Mouse (Mus musculus) ZHBTc4 (cell line): Measurements from ENCODE around the gene Cks2.
A peak's percentile ranks its signal among the peaks of the same experiment; 100 is the strongest.

Experiments used
- DNase-seq: peaks from one replicate; pipeline ENCODE4 v3.0.0-alpha.2; 2011; ENCODE audit warnings: low read depth, low spot score

Cks2 gene

GRCm38 (mm10) chr13:51679332-51679731 is 34.3 kb downstream of the Cks2 start:
- no peak for DNase-seq

DNA sequence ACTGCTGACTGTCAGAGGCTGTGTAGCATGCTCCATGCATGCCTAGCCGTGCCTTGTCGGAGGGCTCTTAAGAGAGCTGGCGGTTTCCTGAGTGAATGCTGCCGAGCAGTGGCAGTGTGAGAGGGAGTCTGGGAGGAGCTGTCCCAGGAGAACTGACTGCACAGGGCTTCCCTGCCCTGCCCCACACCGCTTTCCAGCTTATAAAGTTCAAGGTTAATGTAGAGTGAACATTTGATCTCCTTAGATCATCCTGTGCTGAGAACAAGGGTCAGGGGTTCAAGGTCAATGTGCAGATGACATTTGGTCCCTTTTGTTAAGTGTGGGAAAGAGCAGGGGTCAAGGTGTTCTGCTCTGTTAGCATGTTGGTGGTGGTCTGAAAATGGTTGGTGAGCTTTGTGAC is 36.0 kb downstream of the Cks2 start:
- DNase-seq, result peak; percentile 63

GRCm38 (mm10) chr13:51681634-51682033 is 36.6 kb downstream of the Cks2 start:
- DNase-seq, result no peak

GRCm38 (mm10) chr13:51685290-51685966 is 40.4 kb downstream of the Cks2 start:
- no peak for DNase-seq

GRCm38 (mm10) chr13:51686966-51687365 is 41.9 kb downstream of the Cks2 start:
- no peak for DNase-seq

DNA sequence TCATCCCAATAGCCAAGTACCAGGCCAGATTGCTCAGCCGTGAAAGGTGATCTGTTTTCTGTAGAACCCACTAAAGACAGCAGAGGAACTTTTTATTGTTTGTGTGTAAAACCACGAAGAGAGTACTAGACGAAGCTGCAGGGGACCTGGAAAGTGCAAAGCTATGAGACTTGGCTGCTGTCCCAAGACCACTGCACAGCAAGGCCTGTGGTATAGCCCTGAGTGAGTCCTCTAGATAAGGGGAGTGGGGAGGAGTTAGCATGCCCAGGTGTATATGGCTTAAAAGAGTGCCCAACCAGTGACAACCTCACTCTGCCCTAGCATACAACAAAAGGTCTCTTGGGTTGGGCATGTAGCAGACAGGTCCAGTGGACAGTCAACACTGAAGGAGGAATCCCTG is 43.7 kb downstream of the Cks2 start:
- DNase-seq, result no peak

GRCm38 (mm10) chr13:51696481-51696880 is 51.4 kb downstream of the Cks2 start:
- DNase-seq, result no peak

DNA sequence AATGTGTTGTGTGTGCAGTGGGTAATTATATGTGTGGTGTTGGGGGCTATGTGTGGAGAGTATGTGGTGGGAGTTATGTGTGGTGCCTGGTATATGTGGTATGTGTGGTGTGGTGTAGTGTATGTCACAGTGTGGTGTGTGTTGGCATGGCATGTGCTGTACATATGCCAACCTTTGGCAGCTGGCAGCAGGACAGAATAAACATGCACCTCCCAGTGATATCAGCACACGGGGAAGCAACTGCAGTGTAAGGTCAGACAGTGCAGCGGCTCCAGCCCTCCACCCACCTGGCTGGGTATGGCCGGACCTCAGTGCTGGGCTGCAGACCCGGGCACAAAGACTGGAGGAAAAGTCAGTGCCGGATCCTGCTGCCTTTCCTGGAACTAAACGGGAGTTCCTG is 52.4 kb downstream of the Cks2 start:
- DNase-seq, result no peak

- no peak for DNase-seq
These were observed 52.9 kb downstream of the Cks2 start for GRCm38 (mm10) chr13:51697897-51698296.

GRCm38 (mm10) chr13:51698318-51698717 is 53.3 kb downstream of the Cks2 start:
- no peak for DNase-seq
